Mouse (Mus musculus): ENCODE measurements around the gene Adgrg1. TPM values are rescaled to one million over a fixed set of nuclear protein-coding genes. Genes with fewer than 3 reads are reported as not detected.

The Adgrg1 gene
- total and polyA plus RNA-seq, 3 experiments, result 52.1 to 107 (median 67.8) TPM

DNA sequence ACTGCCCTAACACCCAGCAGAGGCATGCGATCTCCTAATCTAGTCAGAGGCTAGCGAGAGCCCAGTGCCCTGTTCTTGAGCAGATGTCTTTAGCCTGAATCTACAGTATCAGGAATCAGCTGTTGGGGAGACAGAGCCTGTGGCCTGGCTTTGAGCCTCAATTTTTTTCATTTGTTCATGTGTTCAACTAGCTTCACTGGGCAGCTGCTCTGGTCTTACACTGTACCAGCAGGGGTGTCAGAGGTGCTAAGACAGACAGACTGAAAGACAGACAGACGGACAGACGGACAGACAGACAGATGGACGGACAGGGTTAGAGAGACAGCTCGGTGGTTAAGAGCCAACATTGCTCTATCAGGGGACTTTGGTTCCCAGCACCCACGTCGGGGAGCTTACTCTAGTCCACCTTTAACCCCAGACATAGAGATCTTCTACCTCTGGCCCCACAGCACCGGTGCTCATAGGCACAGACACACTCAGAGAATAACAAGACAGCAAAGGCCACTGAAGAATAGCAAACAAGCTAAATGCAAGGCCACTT lies 17.0 kb downstream of the Adgrg1 start:
- H3K79me2 ChIP-seq (replicated peaks; ENCODE audit: control insufficient read depth, insufficient read depth, low read length), result no peaks in the 10 kb centered on the region
- no peaks in the 10 kb centered on the region for H3K27me3 ChIP-seq (ENCODE audit: control insufficient read depth, insufficient read depth, low read length)
- intact Hi-C loops (cut with DNase I), result no loop called here
- no peak overlapping the region for H3K9ac ChIP-seq (ENCODE audit: low read depth, low read length)
- H3K36me3 ChIP-seq (ENCODE audit: control insufficient read depth, insufficient read depth, low read length), result no peaks in the 10 kb centered on the region
- DNase-seq, result no peak
- peaks cover 26% of the 10 kb centered on the region for H3K4me1 ChIP-seq (ENCODE audit: control insufficient read depth, insufficient read depth, low read length)
- peak overlapping the region; percentile 93 for H3K27ac ChIP-seq
- no peak for TF ChIP-seq CTCF (IDR thresholded peaks at IDR 0.05)
- no peak for TF ChIP-seq EP300 (IDR thresholded peaks at IDR 0.05; ENCODE audit: insufficient read depth, low read depth, low read length)
- no peak for TF ChIP-seq POLR2A (IDR thresholded peaks at IDR 0.05; ENCODE audit: insufficient read depth, low read depth, low read length)
- H3K4me3 ChIP-seq, result no peak overlapping the region
- 73% methylated on average over 9 of the region's 9 CpGs for WGBS

GRCm38 (mm10) chr8:94992010-94992409 lies 17.5 kb downstream of the Adgrg1 start:
- Histone ChIP-seq H3K4me3 (peak overlapping the region; percentile 8; the same call in 1 of the 2 replicates), H3K27me3 (ENCODE audit: control insufficient read depth, insufficient read depth, low read length) (no peaks in the 10 kb centered on the region), H3K36me3 (ENCODE audit: control insufficient read depth, insufficient read depth, low read length) (no peaks in the 10 kb centered on the region), H3K4me1 (ENCODE audit: control insufficient read depth, insufficient read depth, low read length) (peaks cover 27% of the 10 kb centered on the region), H3K27ac (peak overlapping the region; percentile 93), H3K9ac (ENCODE audit: low read depth, low read length) (peak overlapping the region; percentile 18; the same call in 1 of the 2 replicates), H3K79me2 (replicated peaks; ENCODE audit: control insufficient read depth, insufficient read depth, low read length) (no peaks in the 10 kb centered on the region)
- intact Hi-C loops (cut with DNase I), result no loop called here
- TF ChIP-seq POLR2A (IDR thresholded peaks at IDR 0.05; ENCODE audit: insufficient read depth, low read depth, low read length) (no peak), EP300 (IDR thresholded peaks at IDR 0.05; ENCODE audit: insufficient read depth, low read depth, low read length) (no peak), CTCF (IDR thresholded peaks at IDR 0.05) (no peak)
- WGBS, result 83% methylated on average over 4 of the region's 4 CpGs
- no peak for DNase-seq

DNA sequence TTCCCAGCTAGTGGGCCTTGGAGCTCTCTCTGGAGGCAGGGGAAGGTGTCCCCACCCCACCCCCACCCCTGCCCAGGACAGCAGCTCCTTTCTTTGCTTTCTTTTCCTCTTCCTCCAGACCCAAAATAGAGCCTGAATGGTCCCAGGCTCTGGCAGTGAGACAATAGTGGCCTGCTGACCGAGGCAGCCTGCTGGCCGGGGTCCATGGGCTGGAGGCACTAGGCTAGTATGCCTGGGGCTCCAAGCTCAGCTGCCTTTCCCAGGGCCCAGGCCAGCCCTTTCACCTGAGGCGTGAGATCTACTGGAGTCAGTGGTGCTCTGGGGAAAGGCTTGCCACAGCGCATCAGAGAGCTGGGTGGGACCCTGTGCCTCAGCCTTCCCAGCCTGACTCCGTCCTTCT lies 18.0 kb downstream of the Adgrg1 start:
- Histone ChIP-seq H3K27me3 (ENCODE audit: control insufficient read depth, insufficient read depth, low read length) (no peaks in the 10 kb centered on the region), H3K79me2 (replicated peaks; ENCODE audit: control insufficient read depth, insufficient read depth, low read length) (no peaks in the 10 kb centered on the region), H3K36me3 (ENCODE audit: control insufficient read depth, insufficient read depth, low read length) (no peaks in the 10 kb centered on the region), H3K4me1 (ENCODE audit: control insufficient read depth, insufficient read depth, low read length) (peaks cover 31% of the 10 kb centered on the region), H3K27ac (peak overlapping the region; percentile 93), H3K9ac (ENCODE audit: low read depth, low read length) (peak overlapping the region; percentile 61), H3K4me3 (peak overlapping the region; percentile 38)
- peak; percentile 82 to 86 for DNase-seq
- intact Hi-C loops (cut with DNase I), result no loop called here
- TF ChIP-seq EP300 (IDR thresholded peaks at IDR 0.05; ENCODE audit: insufficient read depth, low read depth, low read length) (peak; percentile 53; the same call in 1 of the 2 replicates), CTCF (IDR thresholded peaks at IDR 0.05) (no peak), POLR2A (IDR thresholded peaks at IDR 0.05; ENCODE audit: insufficient read depth, low read depth, low read length) (peak; percentile 77)
- WGBS, result 30% methylated on average over 5 of the region's 5 CpGs

DNA sequence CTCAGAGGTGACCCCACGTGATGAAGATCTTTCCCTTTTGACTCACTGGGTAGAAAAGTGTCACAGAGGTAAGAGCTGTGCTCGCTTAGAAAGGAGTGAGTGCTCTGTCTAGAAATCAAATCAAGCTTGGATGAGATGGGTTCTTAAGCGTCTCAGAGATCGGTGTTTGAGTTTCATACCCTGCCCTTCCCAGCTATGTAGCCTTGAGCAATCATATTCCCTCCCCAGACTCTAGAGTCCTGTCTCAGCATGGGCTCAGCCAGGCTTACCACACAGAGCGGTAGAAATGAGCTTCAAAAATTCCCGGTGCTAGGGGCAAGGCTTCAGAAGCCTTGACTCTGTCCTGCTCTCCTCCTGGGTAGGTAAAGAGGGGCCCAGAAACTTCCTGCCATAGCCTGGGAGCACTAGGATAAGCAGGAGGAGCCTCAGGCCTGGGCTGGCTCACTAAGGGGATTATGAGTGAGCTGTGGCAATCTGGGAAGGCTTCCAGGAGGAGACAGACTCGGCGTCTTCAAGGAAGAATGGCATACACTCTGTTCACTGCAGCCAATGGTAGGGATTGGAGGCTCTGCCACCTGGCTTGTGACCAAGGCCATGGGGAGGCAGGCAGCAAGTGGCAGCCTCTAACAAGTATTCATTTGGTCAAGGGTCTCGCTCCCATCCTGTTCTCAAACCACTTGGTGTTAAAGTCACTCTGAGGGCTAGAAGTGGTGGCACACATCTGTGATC lies 18.6 kb downstream of the Adgrg1 start:
- Histone ChIP-seq H3K9ac (ENCODE audit: low read depth, low read length) (peak overlapping the region; percentile 61), H3K4me3 (peak overlapping the region; percentile 38), H3K27me3 (ENCODE audit: control insufficient read depth, insufficient read depth, low read length) (no peaks in the 10 kb centered on the region), H3K79me2 (replicated peaks; ENCODE audit: control insufficient read depth, insufficient read depth, low read length) (no peaks in the 10 kb centered on the region), H3K27ac (peak overlapping the region; percentile 93), H3K36me3 (ENCODE audit: control insufficient read depth, insufficient read depth, low read length) (no peaks in the 10 kb centered on the region), H3K4me1 (ENCODE audit: control insufficient read depth, insufficient read depth, low read length) (peaks cover 37% of the 10 kb centered on the region)
- intact Hi-C loops (cut with DNase I), result no loop called here
- no peak for DNase-seq
- WGBS, result 56% methylated on average over 9 of the region's 9 CpGs
- TF ChIP-seq EP300 (IDR thresholded peaks at IDR 0.05; ENCODE audit: insufficient read depth, low read depth, low read length) (no peak), CTCF (IDR thresholded peaks at IDR 0.05) (no peak), POLR2A (IDR thresholded peaks at IDR 0.05; ENCODE audit: insufficient read depth, low read depth, low read length) (no peak)

- H3K4me3 ChIP-seq, result peak overlapping the region; percentile 38
- WGBS, result 14% methylated on average over 14 of the region's 14 CpGs
- H3K27me3 ChIP-seq (ENCODE audit: control insufficient read depth, insufficient read depth, low read length), result no peaks in the 10 kb centered on the region
- no peaks in the 10 kb centered on the region for H3K79me2 ChIP-seq (replicated peaks; ENCODE audit: control insufficient read depth, insufficient read depth, low read length)
- H3K9ac ChIP-seq (ENCODE audit: low read depth, low read length), result peak overlapping the region; percentile 61
- H3K27ac ChIP-seq, result peak overlapping the region; percentile 93
- intact Hi-C loops (cut with DNase I), result no loop called here
- H3K36me3 ChIP-seq (ENCODE audit: control insufficient read depth, insufficient read depth, low read length), result no peaks in the 10 kb centered on the region
- H3K4me1 ChIP-seq (ENCODE audit: control insufficient read depth, insufficient read depth, low read length), result peaks cover 37% of the 10 kb centered on the region
- TF ChIP-seq EP300 (IDR thresholded peaks at IDR 0.05; ENCODE audit: insufficient read depth, low read depth, low read length) (no peak), POLR2A (IDR thresholded peaks at IDR 0.05; ENCODE audit: insufficient read depth, low read depth, low read length) (no peak), CTCF (IDR thresholded peaks at IDR 0.05) (no peak)
- peak; percentile 57 to 60 for DNase-seq
Observed at GRCm38 (mm10) chr8:94994006-94994405, 19.5 kb downstream of the Adgrg1 start.

- no peaks in the 10 kb centered on the region for H3K36me3 ChIP-seq (ENCODE audit: control insufficient read depth, insufficient read depth, low read length)
- no peak for TF ChIP-seq EP300 (IDR thresholded peaks at IDR 0.05; ENCODE audit: insufficient read depth, low read depth, low read length)
- no peak for TF ChIP-seq POLR2A (IDR thresholded peaks at IDR 0.05; ENCODE audit: insufficient read depth, low read depth, low read length)
- no peak for TF ChIP-seq CTCF (IDR thresholded peaks at IDR 0.05)
- peak overlapping the region; percentile 38; the same call in 1 of the 2 replicates for H3K4me3 ChIP-seq
- no peaks in the 10 kb centered on the region for H3K27me3 ChIP-seq (ENCODE audit: control insufficient read depth, insufficient read depth, low read length)
- peak overlapping the region; percentile 93 for H3K27ac ChIP-seq
- intact Hi-C loops (cut with DNase I), result no loop called here
- no peak overlapping the region for H3K9ac ChIP-seq (ENCODE audit: low read depth, low read length)
- DNase-seq, result no peak
- H3K79me2 ChIP-seq (replicated peaks; ENCODE audit: control insufficient read depth, insufficient read depth, low read length), result no peaks in the 10 kb centered on the region
- 43% methylated on average over 1 of the region's 1 CpGs for WGBS
- H3K4me1 ChIP-seq (ENCODE audit: control insufficient read depth, insufficient read depth, low read length), result peaks cover 36% of the 10 kb centered on the region
Observed at GRCm38 (mm10) chr8:94994510-94994909, 20.0 kb downstream of the Adgrg1 start.
